Mouse (Mus musculus): ENCODE results near the gene Olfr1184.
"Not testable (repeated sequence)": the region's sequence is repeated elsewhere in the genome, so short reads cannot be mapped to it uniquely, and the experiment has no call there.

The Olfr1184 gene

GRCm38 (mm10) chr2:88483298-88483697 lies at the start of gene Olfr1184:
Olfr1184 (plus strand) TSS chr2:88483598.
- CTCF ChIA-PET = no interaction called here

GRCm38 (mm10) chr2:88449031-88449430 lies 34.4 kb upstream of the Olfr1184 start, which contains the start of gene Gm13757:
Gm13757 (minus strand) TSS chr2:88449131.
- CTCF ChIA-PET = no interaction called here

GRCm38 (mm10) chr2:88454567-88454966 lies 28.8 kb upstream of the Olfr1184 start, which contains the start of gene Olfr1183:
Olfr1183 (plus strand) TSS chr2:88454867.
- CTCF ChIA-PET = not testable (repeated sequence)

- CTCF ChIA-PET = no interaction called here
Observed at GRCm38 (mm10) chr2:88493020-88493419, 9.6 kb downstream of the Olfr1184 start, which contains the start of gene Olfr1185-ps1. Olfr1185-ps1 (plus strand) TSS chr2:88493320.

- CTCF ChIA-PET = no interaction called here
Observed at GRCm38 (mm10) chr2:88518251-88518650, 34.9 kb downstream of the Olfr1184 start, which contains the start of gene Olfr1186. Olfr1186 (plus strand) TSS chr2:88518551.

GRCm38 (mm10) chr2:88525720-88526119 lies 42.3 kb downstream of the Olfr1184 start:
- CTCF ChIA-PET = no interaction called here

All from spleen, embryonic (tissue).